Mouse (Mus musculus): ENCODE results near the gene Trmt2a. TPM values are rescaled to one million over a fixed set of nuclear protein-coding genes. Genes with fewer than 3 reads are reported as not detected.

Gene Trmt2a
- polyA plus RNA-seq, 1 experiment: 92.7 TPM

DNA sequence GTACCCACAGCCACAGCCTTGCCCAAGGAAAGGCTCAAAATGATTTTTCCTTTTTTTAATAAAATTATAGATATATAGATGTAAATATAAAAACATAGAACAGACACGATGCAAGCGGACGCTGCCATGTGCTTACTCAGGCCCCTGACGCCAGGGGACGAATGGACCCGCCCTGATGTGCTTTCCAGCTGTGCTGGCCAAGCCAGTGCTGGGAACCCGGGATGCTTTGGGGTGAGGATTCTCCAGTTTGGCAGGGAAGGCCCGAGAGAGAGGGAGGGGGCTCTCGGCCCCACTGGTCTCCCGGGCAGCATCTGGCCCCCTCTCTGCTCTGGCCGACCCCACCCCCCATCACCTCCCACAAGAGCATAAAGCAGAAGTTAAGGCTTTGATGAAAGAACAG lies 26.3 kb upstream of the Trmt2a start:
- no peak for TF ChIP-seq GATA1 (IDR thresholded peaks at IDR 0.05; ENCODE audit: low read length)

DNA sequence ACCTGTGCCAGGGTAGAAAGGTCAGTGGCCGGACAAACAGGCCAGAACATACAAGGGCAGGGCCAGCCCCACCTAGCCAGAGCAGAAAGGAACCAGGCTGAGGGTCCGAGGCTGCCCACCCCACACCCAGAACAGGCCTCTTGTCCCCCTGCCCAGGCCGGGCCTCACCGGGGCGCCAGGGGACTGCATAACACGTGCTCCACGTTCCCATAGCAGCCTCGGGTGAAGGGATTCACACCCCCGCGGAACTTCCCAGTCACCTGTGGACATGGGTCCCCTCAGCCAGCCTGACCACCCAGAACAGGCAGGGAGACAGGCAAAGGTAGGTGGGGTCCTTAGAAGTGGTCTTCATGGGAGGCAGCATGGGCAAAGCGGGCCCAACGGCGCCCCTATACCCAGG lies 21.3 kb upstream of the Trmt2a start:
- no peak for TF ChIP-seq GATA1 (IDR thresholded peaks at IDR 0.05; ENCODE audit: low read length)

DNA sequence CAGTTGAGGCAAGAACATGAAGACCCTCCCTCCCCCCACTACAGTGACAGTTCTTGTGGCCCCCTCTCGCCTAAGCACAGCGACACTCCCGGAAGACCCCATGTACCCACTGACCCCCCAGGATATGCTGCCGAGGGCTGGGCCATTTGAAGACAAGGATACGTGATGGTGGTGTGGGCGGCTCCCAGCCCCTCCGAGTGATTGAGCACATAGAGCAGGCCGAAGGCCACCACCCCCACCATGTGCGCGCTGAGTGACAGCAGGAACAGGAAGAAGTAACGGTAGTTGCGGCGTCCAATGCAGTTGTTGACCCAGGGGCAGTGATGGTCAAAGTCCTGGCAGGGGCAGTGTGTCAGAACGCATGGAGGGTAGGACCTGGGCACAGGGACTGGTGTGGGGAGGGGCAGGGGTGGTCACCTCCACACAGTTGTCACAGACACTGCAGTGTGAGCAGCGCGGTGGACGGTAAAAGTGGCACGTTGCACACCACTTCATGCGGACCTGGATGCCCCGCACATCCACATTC lies 20.5 kb upstream of the Trmt2a start:
- TF ChIP-seq GATA1 (IDR thresholded peaks at IDR 0.05; ENCODE audit: low read length): no peak

GRCm38 (mm10) chr16:18228856-18229255 lies 19.6 kb upstream of the Trmt2a start:
- TF ChIP-seq GATA1 (IDR thresholded peaks at IDR 0.05; ENCODE audit: low read length): no peak

GRCm38 (mm10) chr16:18229622-18230021 lies 18.9 kb upstream of the Trmt2a start:
- no peak for TF ChIP-seq GATA1 (IDR thresholded peaks at IDR 0.05; ENCODE audit: low read length)

- no peak for TF ChIP-seq GATA1 (IDR thresholded peaks at IDR 0.05; ENCODE audit: low read length)
Observed at GRCm38 (mm10) chr16:18230617-18231016, 17.9 kb upstream of the Trmt2a start.

GRCm38 (mm10) chr16:18231047-18231446 lies 17.4 kb upstream of the Trmt2a start:
- TF ChIP-seq GATA1 (IDR thresholded peaks at IDR 0.05; ENCODE audit: low read length): no peak

- no peak for TF ChIP-seq GATA1 (IDR thresholded peaks at IDR 0.05; ENCODE audit: low read length)
Observed at GRCm38 (mm10) chr16:18231451-18231850, 17.0 kb upstream of the Trmt2a start.

DNA sequence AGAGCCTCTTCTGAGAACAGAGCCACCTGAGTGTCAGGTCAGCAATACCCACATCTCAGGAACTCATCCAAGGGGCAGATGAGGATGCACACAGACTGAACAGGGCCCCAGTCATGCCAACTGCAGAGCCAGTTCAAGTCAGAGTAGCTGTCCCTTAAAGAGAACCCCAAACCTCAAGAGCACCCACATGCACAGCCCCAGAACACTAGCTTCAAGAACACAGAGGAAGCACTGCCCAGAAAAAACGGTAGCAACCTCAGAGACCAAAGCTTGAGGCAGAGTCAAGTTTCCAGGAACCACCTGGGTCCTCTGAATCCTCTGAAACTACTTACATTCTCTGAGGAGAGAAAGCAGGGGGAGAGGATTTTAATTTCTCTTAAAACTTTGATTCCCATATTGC lies 15.0 kb upstream of the Trmt2a start:
- no peak for TF ChIP-seq GATA1 (IDR thresholded peaks at IDR 0.05; ENCODE audit: low read length)

DNA sequence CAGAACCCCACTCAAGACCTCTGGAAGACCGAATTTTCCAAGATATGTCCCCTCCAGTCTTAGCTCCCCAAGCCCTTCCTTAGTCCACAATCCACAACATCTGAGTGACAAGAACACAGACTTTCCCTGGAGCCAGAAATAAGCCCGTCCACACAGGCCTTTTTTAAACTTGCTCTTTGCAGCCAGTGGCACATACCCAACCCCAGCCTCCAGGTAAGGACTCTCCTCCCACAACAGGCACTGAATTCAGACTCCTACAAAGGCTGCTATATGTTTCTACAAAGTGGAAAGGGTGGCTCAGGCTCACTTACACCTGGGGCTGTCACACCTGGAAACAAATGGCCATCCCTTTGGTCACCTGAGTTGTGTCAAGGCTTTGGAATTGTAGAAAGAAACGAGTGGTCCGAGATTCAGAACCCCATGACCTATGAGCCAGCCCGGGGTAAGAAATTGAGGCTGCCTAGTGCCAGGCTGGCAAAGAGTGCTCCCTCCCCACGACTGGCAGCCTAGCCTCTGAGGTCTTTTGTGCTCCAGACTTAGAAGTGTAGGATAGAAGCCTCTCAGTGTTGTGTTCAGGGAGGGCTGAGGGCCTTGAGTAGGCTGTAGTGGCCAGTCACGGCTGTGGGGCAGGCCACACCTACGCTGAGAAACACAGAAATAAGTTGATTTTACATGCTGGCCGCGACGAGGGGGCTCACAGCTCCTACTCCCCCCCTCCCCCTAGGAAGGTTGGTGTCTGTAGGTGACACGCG lies 14.4 kb upstream of the Trmt2a start:
- no peak for TF ChIP-seq GATA1 (IDR thresholded peaks at IDR 0.05; ENCODE audit: low read length)

DNA sequence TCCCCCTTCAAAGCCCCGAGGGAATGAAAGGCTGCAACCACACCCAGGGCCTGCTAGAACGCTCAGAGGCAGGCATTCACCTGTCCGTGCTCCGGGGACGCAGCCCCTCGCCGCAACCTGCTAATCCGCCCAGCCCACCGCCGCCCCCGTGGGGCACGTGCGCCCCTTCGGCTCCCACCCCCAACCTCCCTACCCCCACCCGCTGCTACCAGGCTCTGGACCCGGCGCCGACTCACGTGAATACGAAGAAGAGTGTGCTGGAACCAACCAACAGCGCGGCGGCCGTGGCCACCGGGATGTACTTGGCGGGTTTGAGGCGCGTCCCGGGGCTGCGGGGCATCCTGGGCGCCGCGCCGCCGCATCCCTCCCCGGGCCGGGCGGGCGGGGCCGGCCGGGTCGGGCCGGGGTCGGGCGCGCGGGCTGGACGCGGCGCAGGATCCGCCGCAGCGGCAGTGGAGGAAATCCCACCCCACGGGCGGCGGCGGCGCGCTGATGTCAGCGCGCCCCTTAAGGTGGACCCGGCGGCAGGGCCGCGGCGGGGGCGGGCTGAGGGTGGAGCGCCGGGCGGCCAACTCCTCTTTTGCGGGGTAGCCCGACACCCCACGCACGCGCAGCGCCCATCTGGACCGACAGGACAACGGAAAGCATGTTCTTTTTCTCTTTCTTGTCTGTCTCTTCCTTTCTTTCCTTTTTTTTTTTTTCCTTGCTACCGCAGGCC lies 13.6 kb upstream of the Trmt2a start, which contains the start of gene Zdhhc8:
Gene Zdhhc8 (minus strand): TSS at position 466 of the 718 bp plus-strand sequence.
- TF ChIP-seq GATA1 (IDR thresholded peaks at IDR 0.05; ENCODE audit: low read length): no peak

DNA sequence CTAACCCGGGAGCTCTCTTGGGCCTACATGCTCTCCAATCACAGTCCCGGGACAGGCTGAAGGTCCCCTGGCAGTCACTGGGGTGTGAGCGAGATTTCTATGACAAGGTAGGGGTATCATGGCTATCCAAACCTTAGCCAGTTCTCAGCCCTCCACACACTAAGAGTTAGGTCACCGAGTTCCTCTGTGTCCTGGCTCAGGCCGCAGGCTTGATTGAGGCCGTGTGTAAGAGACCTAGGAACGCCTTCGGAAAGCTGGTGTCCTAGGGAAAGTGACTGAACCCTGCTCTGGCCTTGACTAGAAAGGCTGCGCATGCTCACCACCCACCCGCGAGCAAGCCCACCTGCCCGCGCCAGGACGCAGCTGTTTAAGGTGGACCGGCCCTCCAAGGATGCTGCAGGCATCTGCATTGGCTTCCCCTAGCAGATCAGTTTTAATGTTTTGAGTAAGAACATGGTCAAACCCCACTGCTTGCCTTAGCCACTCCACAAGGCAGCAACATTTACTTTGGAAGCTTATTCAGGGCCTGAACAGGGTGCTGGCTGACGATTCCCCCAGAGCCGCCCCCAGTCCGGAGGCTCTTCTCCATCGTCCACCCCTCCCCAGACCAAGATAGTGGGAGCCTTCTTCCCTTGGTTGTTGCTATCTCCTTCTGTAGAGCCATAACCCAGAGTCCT lies 13.0 kb upstream of the Trmt2a start:
- TF ChIP-seq GATA1 (IDR thresholded peaks at IDR 0.05; ENCODE audit: low read length): no peak

DNA sequence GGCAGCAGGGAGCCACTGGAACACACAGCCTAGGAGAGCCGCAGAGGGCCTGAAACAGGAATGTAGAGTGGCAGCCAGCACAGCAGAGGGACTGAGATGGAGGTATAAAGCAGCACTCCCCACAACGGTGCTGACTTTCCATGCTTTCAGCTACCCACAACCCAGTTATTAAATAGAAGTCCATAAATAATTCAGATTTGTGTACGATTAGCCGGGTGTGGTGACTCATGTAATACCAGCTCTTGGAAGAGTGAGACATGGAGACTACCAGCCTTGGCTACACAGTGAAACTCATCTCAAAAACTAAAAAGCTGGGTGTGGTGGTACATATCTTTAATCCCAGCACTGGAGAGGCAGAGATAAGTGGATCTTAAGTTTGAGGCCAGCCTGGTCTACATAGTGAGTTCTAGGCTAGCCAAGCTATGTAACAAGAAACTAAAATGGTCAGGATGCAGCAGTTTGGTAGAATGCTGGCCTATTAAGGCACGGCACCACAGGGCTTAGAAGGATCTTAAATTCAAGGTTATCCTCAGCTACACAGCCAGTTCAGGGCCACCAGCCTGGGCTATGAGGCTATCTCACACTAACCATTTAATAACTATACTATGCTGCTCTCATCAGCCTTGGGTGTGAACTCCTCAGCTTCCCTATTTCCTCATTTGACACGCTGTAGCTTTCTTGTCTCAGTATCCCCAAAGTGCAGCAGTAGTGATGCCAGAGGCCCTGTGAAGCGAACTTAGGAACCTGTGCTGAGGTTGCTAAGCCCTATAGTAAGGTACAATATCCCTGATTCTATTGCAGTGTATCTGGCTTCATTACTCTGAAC lies 11.6 kb upstream of the Trmt2a start:
- no peak for TF ChIP-seq GATA1 (IDR thresholded peaks at IDR 0.05; ENCODE audit: low read length)

DNA sequence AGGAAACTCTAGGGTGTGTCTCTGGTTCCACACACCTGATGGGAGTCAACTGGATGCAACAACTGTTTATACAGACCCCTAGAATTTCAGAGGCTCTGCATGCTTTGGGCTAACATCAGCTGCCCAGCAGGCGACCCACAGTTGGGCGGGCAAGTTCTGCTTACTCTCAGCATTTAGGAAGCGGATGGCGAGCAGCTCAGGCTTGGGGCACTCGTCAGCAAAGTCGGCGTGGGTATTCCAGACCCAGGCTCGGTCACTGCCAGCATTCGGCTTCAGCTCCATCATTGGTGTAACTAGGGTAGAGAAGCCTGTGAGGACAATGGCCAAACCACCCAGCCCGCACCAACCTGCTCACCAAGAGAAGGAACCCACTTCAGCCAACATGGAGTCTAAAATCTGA lies 6.9 kb upstream of the Trmt2a start:
- TF ChIP-seq GATA1 (IDR thresholded peaks at IDR 0.05; ENCODE audit: low read length): no peak
